Mouse (Mus musculus) WW6 (cell line): Measurements from ENCODE around the gene Gnai1.

Experiments
- DNase-seq: peaks from one replicate; pipeline ENCODE4 v3.0.0-alpha.2; 2013; ENCODE audit warnings: low read depth, low spot score

Gnai1 gene

GRCm38 (mm10) chr5:18288079-18288478, 72.1 kb downstream of the Gnai1 start:
- no peak for DNase-seq

- DNase-seq = no peak
Measured at GRCm38 (mm10) chr5:18282095-18282494, 78.1 kb downstream of the Gnai1 start.

- DNase-seq = no peak
Measured at GRCm38 (mm10) chr5:18274352-18274940, 85.7 kb downstream of the Gnai1 start.

DNA sequence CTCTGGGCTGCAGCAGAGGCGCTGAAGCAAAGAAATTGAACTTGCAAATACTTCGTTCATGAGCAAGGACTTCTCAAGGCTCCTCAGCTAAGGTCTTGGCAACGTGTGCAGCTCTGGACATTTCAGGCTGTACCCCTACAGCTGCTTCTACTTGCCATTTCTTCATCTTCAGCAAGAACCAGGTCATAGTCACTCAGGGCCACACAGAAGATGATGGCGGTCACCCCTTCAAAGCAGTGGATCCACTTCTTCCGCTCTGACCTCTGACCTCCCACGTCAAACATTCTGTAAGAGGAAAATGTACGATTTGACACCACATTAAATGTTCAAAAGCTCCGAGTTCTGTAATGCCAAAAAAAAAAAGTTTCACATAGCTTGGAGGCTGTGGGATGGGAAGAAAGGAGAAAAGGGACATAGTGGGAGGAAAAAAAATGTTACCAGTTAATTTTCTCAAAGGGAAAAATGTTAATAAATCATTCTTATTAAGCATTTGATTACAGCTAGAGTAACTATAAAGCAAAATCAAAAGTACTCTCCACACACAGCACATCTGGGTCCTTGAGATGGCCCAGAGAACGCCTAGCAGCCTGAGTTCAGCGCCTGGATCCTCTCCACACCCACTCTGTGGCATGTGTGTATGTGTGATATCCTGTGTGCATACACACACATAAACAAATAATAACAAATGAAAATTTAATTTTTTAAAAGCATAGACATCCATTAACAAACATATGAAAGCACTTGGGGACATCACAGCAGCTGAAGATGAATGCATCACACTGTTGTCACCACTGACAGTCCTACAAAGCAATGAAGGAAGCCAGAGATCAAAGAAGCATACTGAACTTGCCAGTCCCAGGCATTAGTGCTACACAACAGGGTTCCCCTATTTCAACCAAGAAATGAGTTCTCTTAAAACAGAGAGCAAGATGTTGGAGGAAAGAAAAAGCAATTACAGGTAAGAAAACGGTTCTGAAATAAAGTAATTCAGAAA, 86.6 kb downstream of the Gnai1 start:
- no peak for DNase-seq

- DNase-seq = no peak
Measured at GRCm38 (mm10) chr5:18250379-18251017, 109.7 kb downstream of the Gnai1 start.

DNA sequence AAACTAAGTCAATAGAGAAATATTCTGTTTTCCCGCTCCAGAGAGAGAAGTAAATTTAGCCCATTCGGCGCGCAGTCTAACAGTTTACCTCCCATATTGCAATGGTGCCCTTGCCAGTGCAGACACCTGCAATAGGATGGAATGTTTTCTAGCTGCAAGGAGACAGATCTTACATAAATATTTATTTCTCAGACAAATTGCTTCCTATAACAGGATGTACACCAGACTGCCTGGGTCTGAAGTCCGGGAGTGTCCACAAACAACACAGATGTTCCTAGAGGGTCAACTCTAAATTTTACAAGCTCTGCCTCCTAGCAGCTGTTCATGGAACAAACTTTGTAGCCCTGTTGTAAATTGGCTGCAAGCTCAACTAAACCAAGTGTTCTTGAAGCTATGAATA, 111.0 kb downstream of the Gnai1 start:
- no peak for DNase-seq

DNA sequence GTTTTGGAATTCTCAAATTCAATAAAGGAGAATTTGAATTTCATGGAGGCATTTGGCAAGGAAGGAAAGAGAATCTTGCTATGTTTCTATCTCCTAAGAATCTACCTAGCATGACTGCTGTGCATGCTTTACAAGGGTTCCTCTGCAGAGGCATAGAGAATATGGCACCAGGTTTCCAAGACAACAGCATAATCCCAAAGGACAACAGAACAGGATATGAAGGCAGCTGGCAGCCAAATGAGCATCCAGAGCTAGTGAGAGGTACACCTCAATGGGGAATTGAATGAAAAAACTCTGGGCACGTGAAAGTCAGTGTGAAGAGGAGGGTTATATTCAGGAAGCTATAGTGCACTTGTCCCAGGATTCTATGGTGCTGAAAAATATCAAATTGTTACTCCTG, 130.8 kb downstream of the Gnai1 start:
- DNase-seq = no peak

- DNase-seq = no peak
Measured at GRCm38 (mm10) chr5:18228866-18229265, 131.3 kb downstream of the Gnai1 start.

DNA sequence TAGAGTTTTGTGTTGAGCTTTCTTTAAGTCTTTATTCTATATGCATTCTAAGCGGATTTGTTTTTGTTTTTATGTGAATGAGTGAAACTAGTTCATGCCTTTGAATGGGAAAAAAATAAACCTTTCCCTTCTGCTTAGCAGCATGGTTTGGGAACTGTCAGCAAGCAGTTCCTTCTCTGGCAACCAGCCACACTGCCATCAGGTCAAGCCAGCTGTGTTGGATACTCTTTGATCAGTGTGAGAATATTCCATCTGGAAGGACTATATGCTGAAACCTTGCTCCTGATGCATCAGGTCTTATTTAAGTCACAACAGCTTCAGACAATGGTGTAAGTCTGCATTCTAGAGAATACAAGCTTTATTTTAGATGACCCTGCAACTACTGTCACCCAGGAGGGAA, 139.3 kb downstream of the Gnai1 start:
- no peak for DNase-seq

DNA sequence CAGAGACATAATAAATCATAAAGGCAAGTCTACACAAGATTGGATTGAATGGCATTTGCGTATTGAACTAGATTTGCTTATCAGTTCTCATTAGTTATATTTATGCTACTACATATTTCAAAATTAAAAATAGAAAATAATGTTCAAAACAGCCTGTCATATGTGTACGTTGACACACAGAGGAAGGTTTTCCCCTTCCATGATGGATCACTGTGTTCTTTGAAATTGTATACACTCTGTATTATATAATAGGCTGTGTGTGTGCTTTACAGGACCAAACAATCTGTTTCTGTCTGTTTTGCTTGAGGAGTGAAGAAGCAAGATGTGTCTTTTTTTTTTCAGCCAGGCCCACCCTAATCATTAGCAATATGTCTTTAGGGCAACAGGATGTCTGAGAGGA, 141.9 kb downstream of the Gnai1 start:
- no peak for DNase-seq

DNA sequence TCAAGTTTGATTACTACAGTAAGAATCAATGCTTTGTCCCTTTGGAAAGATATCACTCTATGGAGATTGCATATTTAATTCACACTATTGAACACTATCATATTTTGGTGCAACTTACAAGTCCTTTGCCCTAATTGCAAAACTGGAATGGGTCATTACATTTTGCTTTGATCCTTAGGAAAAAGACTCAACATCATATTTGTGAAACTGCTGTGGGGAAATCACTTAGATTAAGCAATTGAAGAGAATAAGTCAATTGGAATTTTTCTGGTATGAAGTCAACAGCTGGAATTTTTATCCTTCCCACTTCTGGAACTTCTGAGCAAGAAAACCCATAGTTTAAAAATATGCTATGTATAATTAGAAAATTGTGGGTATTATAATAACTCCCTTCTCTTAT, 142.3 kb downstream of the Gnai1 start:
- no peak for DNase-seq
